Mouse (Mus musculus) limb, embryonic 14.5 days (tissue): ENCODE data around the gene Klhl11. TPM values are rescaled to one million over a fixed set of nuclear protein-coding genes. Genes with fewer than 3 reads are reported as not detected.

Experiments used
- ATAC-seq: fragments of 200-750 bp; cut with Nextera tagmentation; 2 replicates; pipeline ENCODE4 v1.8.0; 2017; ENCODE audit warnings: low read depth, moderate number of reproducible peaks, moderate TSS enrichment; ENCODE audit not compliant: low FRiP score
- DNase-seq: peaks from one replicate; pipeline ENCODE4 v3.0.0-alpha.2; 2015; ENCODE audit warnings: low spot score
- H3K27ac ChIP-seq: fragments of 300-500 bp; sonication (generic); replicated peaks from 2 replicates; pipeline ENCODE4 v1.5.1; 2014; ENCODE audit warnings: low read depth, mild to moderate bottlenecking, low read length, moderate library complexity, mixed read lengths
- H3K27me3 ChIP-seq: fragments of 300-500 bp; sonication (generic); 2 replicates; pipeline ENCODE4 v1.6.1; 2014; ENCODE audit warnings: low read length, mixed read lengths; ENCODE audit not compliant: control insufficient read depth, insufficient read depth
- H3K36me3 ChIP-seq: fragments of 300-500 bp; sonication (generic); 2 replicates; pipeline ENCODE4 v1.6.1; 2014; ENCODE audit warnings: mild to moderate bottlenecking, low read length, moderate library complexity, mixed read lengths; ENCODE audit not compliant: control insufficient read depth, insufficient read depth
- H3K4me1 ChIP-seq: fragments of 300-500 bp; sonication (generic); 2 replicates; pipeline ENCODE4 v1.6.1; 2014; ENCODE audit warnings: antibody characterized with exemption, low read length, mixed read lengths; ENCODE audit not compliant: control insufficient read depth, insufficient read depth
- H3K4me2 ChIP-seq: fragments of 300-500 bp; sonication (generic); replicated peaks from 2 replicates; pipeline ENCODE4 v1.6.1; 2014; ENCODE audit warnings: low read depth, mild to moderate bottlenecking, low read length, moderate library complexity; ENCODE audit not compliant: severe bottlenecking
- H3K4me3 ChIP-seq: fragments of 300-500 bp; sonication (generic); replicated peaks from 2 replicates; pipeline ENCODE4 v1.5.1; 2014; ENCODE audit warnings: low read length
- H3K9ac ChIP-seq: fragments of 300-500 bp; sonication (generic); 2 replicates; pipeline ENCODE4 v1.6.1; 2014; ENCODE audit warnings: mild to moderate bottlenecking, low read depth, low read length, moderate library complexity; ENCODE audit not compliant: severe bottlenecking
- H3K9me3 ChIP-seq: fragments of 300-500 bp; sonication (generic); 2 replicates; pipeline ENCODE4 v1.6.1; 2016; ENCODE audit warnings: low read length; ENCODE audit not compliant: control insufficient read depth
- POLR2A ChIP-seq: fragments of 200-500 bp; IDR thresholded peaks from 2 replicates; pipeline ENCODE4 v1.8.0; 2012; ENCODE audit warnings: inconsistent platforms, mild to moderate bottlenecking, moderate library complexity, borderline replicate concordance; ENCODE audit not compliant: insufficient read depth, insufficient read length; ENCODE audit errors: extremely low read depth
- WGBS: fragments of 180-500 bp; shearing (Covaris S2); extraction: QIAGEN DNeasy Blood & Tissue Kit; methylation state at CpG from one replicate; pipeline ENCODE4 v1.1.7; 2014; 5-methylcytosine and 5-hydroxymethylcytosine counted together
- polyA plus RNA-seq, 2 experiments: library from polyadenylated mRNA; depleted of rRNA in 1 of 2; stranded (reverse) in 1 of 2; unstranded in 1 of 2; fragments of >200 nt; fragmentation: Nextera tagmentation in 1 of 2; extraction: Ambion mirVana in 1 of 2; gene quantifications; 2 replicates each; pipeline versions ENCODE4 v1.2.1 to v1.2.3; 2012 to 2014

Klhl11 gene
- polyA plus RNA-seq, 2 experiments = 5.5 to 11.5 TPM

GRCm38 (mm10) chr11:100426820-100427219 is 45.7 kb downstream of the Klhl11 start:
- ATAC-seq = no peak
- no peak for TF ChIP-seq POLR2A
- Histone ChIP-seq H3K9me3 (no peaks in the 10 kb centered on the region), H3K4me2 (no peak overlapping the region), H3K4me1 (no peaks in the 10 kb centered on the region), H3K27ac (no peak overlapping the region; the same call in 1 of the 2 replicates), H3K9ac (no peak overlapping the region), H3K27me3 (no peaks in the 10 kb centered on the region), H3K4me3 (no peak overlapping the region), H3K36me3 (peaks cover 73% of the 10 kb centered on the region)
- DNase-seq = no peak
- WGBS = 86% methylated on average over 3 of the region's 3 CpGs

GRCm38 (mm10) chr11:100425851-100426250 is 46.7 kb downstream of the Klhl11 start:
- no peak for ATAC-seq

GRCm38 (mm10) chr11:100423836-100424235 is 48.7 kb downstream of the Klhl11 start:
- Histone ChIP-seq H3K36me3 (peaks cover 70% of the 10 kb centered on the region), H3K4me3 (no peak overlapping the region), H3K27ac (no peak overlapping the region), H3K27me3 (no peaks in the 10 kb centered on the region), H3K4me1 (no peaks in the 10 kb centered on the region), H3K9me3 (no peaks in the 10 kb centered on the region), H3K4me2 (no peak overlapping the region), H3K9ac (no peak overlapping the region)
- TF ChIP-seq POLR2A = no peak
- DNase-seq (no peak), ATAC-seq (no peak)
- WGBS = 86% methylated on average over 7 of the region's 7 CpGs

More at GRCm38 (mm10) chr11:100425851-100426250, 46.7 kb downstream of the Klhl11 start:
- Histone ChIP-seq H3K36me3 (peaks cover 77% of the 10 kb centered on the region), H3K27me3 (no peaks in the 10 kb centered on the region), H3K27ac (no peak overlapping the region), H3K9ac (0 out of 2 replicates have a peak overlapping the region, but pooled peaks have one; percentile 1), H3K9me3 (no peaks in the 10 kb centered on the region), H3K4me1 (no peaks in the 10 kb centered on the region), H3K4me3 (no peak overlapping the region), H3K4me2 (no peak overlapping the region)
- 26% methylated on average over 6 of the region's 7 CpGs for WGBS
- TF ChIP-seq POLR2A = no peak
- DNase-seq = peak; percentile 15

- 83% methylated on average over 8 of the region's 8 CpGs for WGBS
- Histone ChIP-seq H3K36me3 (peaks cover 65% of the 10 kb centered on the region), H3K9ac (no peak overlapping the region)
Measured at GRCm38 (mm10) chr11:100421537-100421936, 51.0 kb downstream of the Klhl11 start.

GRCm38 (mm10) chr11:100414914-100415822 is 57.4 kb downstream of the Klhl11 start, which contains the start of gene Fkbp10:
Gene Fkbp10, plus strand, starts transcription at chr11:100415697.
- WGBS = under 1% methylated on average over 24 of the region's 31 CpGs
- ATAC-seq (peak; percentile 68), DNase-seq (peak; percentile 81)
- Histone ChIP-seq H3K27ac (peak within 1 kb of the TSS; percentile 95), H3K9ac (peak within 1 kb of the TSS; percentile 85), H3K27me3 (no peaks in the 10 kb centered on the region), H3K4me1 (peaks cover 32% of the 10 kb centered on the region), H3K36me3 (peaks cover 30% of the 10 kb centered on the region), H3K9me3 (no peaks in the 10 kb centered on the region), H3K4me3 (peak within 1 kb of the TSS; percentile 77), H3K4me2 (peak within 1 kb of the TSS; percentile 81)
- 0 out of 2 replicates have a peak, but pooled peaks have one; percentile 56 for TF ChIP-seq POLR2A

More at GRCm38 (mm10) chr11:100421537-100421936, 51.0 kb downstream of the Klhl11 start:
- H3K4me1 ChIP-seq = peaks cover 9% of the 10 kb centered on the region
- no peak overlapping the region for H3K27ac ChIP-seq
- H3K4me3 ChIP-seq = no peak overlapping the region
- no peak for DNase-seq
- no peaks in the 10 kb centered on the region for H3K27me3 ChIP-seq
- no peak overlapping the region for H3K4me2 ChIP-seq
- no peak for TF ChIP-seq POLR2A
- H3K9me3 ChIP-seq = no peaks in the 10 kb centered on the region
- no peak for ATAC-seq
